Mouse (Mus musculus) 3134 (cell line): ENCODE results near the gene Hist2h3c2.
"Not testable (repeated sequence)": the region's sequence is repeated elsewhere in the genome, so short reads cannot be mapped to it uniquely, and the experiment has no call there.

Experiments
- DNase-seq: peaks from one replicate; pipeline ENCODE4 v3.0.0-alpha.2; 2011; ENCODE audit warnings: low spot score; ENCODE audit not compliant: insufficient read length; ENCODE audit errors: extremely low read depth

The Hist2h3c2 gene

DNA sequence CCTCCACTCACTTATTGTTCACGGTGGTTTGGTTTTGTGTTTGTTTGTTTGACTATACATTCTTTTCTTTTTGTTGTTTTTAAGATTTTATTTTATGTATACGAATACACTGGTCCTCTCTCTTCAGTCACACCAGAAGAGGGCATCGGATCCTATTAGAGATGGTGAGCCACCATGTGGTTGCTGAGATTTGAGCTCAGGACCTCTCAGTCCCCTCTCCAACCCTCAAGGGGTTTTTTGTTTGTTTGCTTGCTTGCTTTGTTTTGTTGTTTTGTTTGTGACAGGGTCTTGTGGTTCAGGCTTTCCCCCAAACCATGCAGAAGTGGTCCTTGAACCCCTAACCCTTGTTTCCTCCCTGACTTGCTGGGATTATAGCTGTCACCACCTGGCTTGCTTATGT, 22.7 kb upstream of the Hist2h3c2 start:
- DNase-seq, result peak; percentile 29

DNA sequence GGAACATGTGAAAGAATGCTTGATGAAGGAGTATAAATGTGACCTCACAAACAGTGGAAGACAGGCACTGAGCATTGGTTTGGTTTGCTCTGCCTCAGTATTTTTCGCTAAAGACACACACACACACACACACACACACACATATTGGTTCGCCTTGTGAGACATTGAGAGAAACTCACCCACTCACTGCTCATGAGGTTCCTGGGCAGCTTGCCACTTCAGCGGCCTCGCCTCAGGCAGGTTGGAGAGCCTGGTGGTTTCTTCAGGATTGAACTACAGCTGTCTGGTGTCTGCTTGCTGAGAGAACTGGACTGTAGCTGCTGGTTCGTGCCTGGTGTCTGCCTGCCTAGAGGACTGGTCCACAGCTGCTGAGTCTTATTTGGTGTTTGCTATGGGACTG, 21.3 kb upstream of the Hist2h3c2 start:
- peak; percentile 46 for DNase-seq

DNA sequence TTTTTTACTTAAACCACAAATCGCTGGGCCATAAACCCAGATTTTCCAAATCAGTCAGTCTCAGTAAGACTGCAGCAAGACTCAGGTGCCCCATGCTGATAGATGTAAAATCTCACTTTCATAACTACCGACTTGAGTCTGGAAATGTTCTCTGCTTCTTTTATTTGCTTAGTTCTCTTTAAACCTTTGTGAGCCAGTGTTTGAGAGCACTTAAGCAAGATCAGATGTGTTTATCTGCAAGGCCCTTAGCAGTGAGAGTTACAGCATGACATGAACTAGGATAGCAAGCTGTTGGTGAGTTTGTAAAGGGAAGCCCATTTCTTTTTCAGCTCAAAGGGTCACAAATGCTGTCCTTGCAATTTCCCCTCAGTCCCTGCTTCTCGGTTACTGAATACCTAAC, 18.3 kb upstream of the Hist2h3c2 start:
- no peak for DNase-seq

- no peak for DNase-seq
Observed at GRCm38 (mm10) chr3:96255926-96256593, 17.1 kb upstream of the Hist2h3c2 start.

- no peak for DNase-seq
Observed at GRCm38 (mm10) chr3:96254683-96255355, 15.9 kb upstream of the Hist2h3c2 start.

DNA sequence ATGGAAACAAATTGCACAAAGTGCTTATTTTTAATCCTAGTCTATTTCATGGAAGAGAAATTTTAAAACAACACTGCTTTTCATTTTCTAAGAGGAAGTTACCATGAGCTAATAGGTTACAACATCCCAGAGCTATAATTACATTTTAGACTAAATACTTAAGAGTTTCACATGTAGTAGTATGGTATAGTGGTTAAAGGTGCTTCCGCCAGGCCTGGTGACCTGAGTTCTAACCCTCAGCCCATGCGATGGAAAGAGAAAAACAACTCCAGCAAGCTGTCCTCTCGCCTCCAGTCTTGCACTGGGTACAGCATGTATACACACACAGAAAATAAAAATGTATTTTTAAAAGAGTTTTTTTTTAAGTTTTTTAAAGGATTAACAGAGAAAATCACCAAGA, 12.9 kb upstream of the Hist2h3c2 start:
- DNase-seq, result no peak

DNA sequence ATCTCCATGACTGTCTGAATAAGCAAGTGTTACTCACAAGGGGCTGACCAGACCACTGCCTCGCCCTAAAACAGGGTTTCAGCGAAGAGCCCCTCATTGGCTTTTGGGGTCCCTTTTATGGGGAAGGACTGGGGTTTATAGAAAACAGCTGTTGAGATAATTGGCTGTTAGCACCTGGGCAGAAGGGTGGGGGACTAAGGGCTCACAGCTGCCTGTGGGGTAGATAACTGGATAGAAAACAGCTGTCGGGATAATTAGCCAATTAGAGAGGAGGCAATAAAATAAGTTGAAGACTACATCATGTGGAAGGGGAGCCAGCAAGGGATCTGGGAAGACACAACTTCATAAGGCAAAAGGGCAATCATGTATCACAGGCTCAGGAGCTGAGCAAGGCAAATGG, 12.0 kb upstream of the Hist2h3c2 start:
- DNase-seq, result no peak

GRCm38 (mm10) chr3:96249034-96249345, 10.1 kb upstream of the Hist2h3c2 start:
- DNase-seq, result peak; percentile 76

GRCm38 (mm10) chr3:96248141-96249033, 9.5 kb upstream of the Hist2h3c2 start:
- DNase-seq, result peak; percentile 49

- peak; percentile 82 for DNase-seq
Observed at GRCm38 (mm10) chr3:96247356-96248140, 8.6 kb upstream of the Hist2h3c2 start.

- DNase-seq, result not testable (repeated sequence)
Observed at GRCm38 (mm10) chr3:96246427-96246856, 7.5 kb upstream of the Hist2h3c2 start, which contains the start of gene Hist2h3c1. Gene Hist2h3c1 (plus strand): TSS chr3:96246685.

- DNase-seq, result not testable (repeated sequence)
Observed at GRCm38 (mm10) chr3:96246018-96246417, 7.1 kb upstream of the Hist2h3c2 start.

GRCm38 (mm10) chr3:96245003-96245886, 6.3 kb upstream of the Hist2h3c2 start, which contains the start of gene Hist2h2aa1:
Gene Hist2h2aa1 (plus strand): TSS chr3:96245497.
- peak; percentile 98 for DNase-seq

DNA sequence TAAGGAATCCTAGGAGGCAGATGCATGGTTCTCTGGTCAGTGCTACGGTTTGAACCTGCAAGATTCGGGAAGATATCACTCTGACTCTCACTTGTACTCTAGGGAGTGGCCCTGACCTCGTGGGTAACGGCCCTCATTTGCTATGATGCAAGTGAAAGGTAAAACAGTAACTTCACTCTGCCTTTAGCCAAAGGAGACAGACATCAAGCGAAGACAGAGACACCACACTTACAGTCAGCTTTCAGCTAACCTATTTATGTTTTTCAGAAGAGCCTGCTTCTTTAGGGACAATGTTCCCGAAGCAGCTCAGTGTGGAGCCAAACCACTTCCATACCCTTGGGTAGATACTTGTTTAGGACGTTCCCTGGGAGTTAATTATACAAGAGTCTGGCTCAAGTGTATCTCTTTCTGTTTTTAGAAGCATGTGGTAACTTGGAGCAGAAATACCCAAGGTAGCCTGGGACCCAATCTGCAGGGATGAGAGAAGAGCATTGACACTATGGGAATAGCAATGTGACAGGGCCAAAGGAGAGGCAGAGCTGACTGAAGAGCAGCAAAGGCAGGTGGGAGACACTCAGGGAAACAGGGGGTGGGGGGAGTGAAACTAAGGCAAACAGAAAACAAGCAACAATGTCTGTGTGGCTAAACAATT, 5.1 kb upstream of the Hist2h3c2 start:
- DNase-seq, result peak; percentile 31

- no peak for DNase-seq
Observed at GRCm38 (mm10) chr3:96240799-96241197, 1.9 kb upstream of the Hist2h3c2 start.

DNA sequence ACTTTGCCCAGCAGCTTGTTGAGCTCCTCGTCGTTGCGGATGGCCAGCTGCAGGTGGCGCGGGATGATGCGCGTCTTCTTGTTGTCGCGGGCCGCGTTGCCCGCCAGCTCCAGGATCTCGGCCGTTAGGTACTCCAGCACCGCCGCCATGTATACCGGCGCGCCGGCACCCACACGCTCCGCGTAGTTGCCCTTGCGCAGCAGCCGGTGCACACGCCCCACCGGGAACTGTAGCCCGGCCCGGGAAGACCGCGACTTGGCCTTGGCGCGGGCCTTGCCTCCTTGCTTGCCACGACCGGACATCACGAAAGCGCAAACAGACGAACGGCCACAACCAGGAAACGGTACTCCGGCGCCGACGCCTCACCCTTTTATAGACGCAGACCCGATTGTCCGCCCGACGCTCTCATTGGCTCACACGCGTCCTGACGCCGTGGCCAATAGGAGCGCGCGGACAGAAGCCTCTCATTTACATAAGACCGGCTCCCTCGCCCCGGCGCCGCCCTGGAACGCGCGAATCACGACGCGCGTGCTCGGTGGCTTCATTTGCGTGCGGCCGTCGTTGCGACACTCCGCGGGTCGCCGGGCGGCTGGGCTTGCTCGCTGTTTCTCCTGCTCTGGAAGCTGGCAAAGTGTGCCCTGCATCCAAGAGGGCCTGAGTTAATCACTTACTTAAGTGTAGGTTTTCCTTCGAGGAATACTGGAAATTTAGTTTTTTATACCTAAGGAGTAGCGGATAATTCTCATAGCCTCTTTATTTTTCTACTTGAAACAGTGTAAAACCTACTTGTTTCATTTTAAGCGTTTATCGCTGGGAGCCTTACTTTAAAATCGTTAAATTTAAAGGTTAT, 1.2 kb upstream of the Hist2h3c2 start, which contains the start of gene Hist2h2aa2:
Gene Hist2h2aa2, minus strand, starts transcription at position 328 of the 850 bp plus-strand sequence.
- peak; percentile 93 for DNase-seq

DNA sequence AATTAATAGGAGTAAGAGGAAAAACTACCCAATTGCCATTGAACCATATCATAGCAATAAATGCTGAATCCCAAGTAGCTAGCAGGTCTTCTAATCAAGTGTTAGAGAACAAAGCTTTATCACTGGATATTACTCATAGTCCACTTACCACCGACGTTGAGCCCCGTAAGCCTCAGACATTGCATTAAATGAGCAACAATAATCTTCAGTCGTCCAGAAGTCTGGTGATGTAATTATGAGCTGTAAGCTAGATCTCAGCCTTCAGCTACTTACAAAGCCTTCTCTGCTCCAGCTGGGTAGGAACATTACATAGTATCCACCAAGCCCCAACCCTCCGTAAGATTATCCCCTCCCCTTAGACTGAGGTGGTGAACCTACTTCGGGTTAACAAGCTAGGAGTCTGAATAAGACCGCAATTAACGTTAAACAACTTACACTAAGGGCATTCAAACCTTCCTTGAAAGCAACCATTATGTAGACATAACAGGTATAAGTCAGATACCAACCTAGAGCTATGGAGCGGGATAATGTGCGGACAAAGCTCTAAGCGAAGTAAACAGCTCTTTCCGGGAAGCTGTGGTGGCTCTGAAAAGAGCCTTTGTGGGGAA, 919 bp downstream of the Hist2h3c2 start:
- peak; percentile 83 for DNase-seq
